Mouse (Mus musculus): ENCODE data around the gene Cic.

The Cic gene

GRCm38 (mm10) chr7:25282731-25283211, 15.3 kb downstream of the Cic start:
- DNase-seq (ENCODE audit: low spot score), result peak; percentile 38

GRCm38 (mm10) chr7:25283637-25284036, 16.1 kb downstream of the Cic start:
- no peak for DNase-seq (ENCODE audit: low spot score)

DNA sequence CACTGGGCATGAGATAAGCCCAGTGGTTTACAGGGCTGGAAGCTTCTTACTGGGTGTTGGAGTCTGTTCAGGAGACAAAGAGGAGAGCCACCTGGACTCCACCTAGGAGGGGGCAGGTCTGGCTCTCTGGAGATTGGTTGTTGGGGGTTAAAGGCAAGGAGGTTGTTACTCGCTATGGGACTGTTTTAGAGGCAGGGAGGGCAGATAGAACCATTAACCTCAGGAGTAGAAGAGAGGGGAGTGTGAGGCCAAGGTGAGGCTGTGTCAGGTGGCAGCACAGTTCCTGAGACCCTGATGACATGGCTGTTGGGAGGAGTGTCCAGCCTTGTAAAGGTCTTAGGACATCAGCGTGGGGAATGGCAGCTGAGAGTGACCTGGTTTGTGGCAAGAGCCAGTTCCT, 16.7 kb downstream of the Cic start:
- DNase-seq (ENCODE audit: low spot score), result no peak

- no peak for DNase-seq (ENCODE audit: low spot score)
Observed at GRCm38 (mm10) chr7:25284766-25285165, 17.3 kb downstream of the Cic start.

DNA sequence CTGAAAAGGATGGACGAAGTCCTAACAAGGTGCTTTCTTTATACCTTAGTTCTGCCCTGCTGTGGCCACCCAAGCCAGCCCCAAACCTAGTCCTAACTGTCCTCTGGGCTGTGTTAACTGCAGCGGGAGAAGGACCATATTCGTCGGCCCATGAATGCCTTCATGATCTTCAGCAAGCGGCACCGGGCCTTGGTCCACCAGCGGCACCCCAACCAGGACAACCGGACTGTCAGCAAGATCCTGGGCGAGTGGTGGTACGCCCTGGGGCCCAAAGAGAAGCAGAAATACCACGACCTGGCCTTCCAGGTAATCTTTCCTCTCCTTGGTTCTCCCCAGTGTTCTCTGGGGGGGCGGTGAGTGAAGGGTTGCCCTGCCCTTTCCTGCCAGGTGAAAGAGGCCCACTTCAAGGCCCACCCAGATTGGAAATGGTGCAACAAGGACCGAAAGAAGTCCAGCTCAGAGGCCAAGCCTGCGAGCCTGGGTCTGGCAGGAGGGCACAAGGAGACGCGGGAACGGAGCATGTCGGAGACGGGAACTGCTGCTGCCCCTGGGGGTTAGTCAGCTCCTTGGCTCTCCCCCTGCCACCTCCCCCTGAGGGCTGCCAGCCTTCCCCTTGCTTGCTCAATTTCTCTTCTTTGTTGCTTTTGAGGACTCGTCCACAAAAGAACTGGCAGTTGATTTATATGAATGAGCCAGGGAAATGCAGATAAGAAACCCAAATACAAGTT, 18.2 kb downstream of the Cic start:
- no peak for DNase-seq (ENCODE audit: low spot score)

DNA sequence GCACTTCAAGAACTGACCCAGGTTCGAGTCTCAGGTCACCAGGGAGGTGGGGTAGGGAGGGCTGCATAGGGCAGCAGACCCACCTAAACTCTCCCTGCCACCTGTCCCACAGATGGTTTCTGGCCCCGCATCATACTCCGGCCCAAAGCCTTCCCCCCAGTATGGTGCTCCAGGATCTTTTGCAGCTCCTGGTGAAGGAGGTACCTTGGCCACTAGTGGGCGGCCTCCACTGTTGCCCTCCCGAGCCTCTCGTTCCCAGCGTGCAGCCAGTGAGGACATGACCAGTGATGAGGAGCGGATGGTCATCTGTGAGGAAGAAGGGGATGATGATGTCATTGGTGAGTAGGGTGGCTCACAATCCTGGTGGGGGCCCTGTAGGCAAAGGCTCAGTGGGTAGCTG, 19.5 kb downstream of the Cic start:
- no peak for DNase-seq (ENCODE audit: low spot score)

DNA sequence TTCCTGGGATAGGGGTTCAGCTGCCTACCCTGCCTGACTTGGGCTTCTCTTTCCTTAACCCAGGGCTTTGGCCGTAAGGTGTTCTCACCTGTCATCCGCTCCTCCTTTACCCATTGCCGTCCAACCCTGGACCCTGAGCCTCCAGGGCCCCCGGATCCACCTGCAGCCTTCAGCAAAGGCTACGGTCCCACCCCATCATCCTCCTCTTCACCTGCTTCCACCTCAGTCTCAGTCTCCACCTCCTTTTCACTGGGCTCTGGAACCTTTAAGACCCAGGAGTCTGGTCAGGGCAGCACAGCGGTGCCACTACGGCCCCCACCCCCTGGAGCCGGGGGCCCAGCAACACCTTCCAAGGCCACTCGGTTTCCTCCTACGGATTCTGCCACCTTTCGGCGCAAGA, 20.5 kb downstream of the Cic start:
- no peak for DNase-seq (ENCODE audit: low spot score)

DNA sequence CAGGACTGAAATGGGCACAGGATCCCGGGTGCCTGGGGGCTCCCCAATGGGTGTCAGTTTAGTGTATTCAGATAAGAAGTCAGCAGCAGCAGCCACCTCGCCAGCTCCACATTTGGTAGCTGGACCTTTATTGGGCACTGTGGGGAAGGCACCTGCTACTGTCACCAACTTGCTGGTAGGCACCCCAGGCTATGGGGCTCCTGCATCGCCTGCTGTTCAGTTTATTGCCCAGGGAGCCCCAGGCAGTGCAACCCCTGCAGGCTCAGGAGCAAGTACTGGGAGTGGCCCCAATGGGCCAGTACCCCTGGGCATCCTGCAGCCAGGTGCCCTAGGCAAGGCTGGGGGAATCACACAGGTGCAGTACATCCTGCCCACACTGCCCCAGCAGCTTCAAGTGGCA, 21.2 kb downstream of the Cic start:
- no peak for DNase-seq (ENCODE audit: low spot score)

DNA sequence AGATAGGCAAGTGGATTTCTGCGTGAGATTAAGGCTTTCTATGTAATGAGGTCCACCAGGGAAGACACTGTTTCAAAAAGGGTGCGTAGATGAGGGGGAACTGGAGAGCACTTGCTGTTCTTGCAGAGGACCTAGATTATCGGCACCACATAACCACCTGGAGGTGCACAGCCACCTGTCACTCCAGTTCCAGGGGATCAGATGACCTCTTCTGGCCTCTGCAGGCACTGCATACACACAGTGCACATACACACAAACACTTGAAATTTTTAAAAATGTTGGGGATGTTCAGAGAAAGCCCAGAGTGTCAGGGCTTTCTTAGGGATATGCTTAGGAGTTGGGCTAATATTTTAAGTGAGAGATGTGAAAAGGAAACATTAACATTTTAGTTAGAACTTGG, 22.4 kb downstream of the Cic start:
- DNase-seq (ENCODE audit: low spot score), result no peak

DNA sequence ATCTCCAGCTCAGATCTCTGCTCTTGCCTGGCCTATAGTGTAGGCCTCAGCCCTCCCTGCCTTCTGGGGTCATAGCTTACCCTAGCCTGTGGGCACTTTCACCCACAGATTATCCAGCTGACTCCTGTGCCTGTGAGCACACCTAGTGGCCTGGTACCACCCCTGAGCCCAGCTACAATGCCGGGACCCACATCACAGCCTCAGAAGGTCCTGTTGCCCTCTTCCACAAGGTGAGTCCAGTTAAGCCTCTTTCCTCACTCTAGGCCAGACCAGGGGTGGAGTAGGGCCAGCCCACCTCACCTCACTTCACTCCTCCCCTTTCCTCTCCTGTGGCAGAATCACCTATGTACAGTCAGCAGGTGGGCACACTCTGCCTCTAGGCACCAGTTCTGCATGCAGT, 23.0 kb downstream of the Cic start:
- DNase-seq (ENCODE audit: low spot score), result no peak

- no peak for DNase-seq (ENCODE audit: low spot score)
Observed at GRCm38 (mm10) chr7:25290911-25291310, 23.4 kb downstream of the Cic start.

GRCm38 (mm10) chr7:25292107-25292506, 24.6 kb downstream of the Cic start:
- no peak for DNase-seq (ENCODE audit: low spot score)

DNA sequence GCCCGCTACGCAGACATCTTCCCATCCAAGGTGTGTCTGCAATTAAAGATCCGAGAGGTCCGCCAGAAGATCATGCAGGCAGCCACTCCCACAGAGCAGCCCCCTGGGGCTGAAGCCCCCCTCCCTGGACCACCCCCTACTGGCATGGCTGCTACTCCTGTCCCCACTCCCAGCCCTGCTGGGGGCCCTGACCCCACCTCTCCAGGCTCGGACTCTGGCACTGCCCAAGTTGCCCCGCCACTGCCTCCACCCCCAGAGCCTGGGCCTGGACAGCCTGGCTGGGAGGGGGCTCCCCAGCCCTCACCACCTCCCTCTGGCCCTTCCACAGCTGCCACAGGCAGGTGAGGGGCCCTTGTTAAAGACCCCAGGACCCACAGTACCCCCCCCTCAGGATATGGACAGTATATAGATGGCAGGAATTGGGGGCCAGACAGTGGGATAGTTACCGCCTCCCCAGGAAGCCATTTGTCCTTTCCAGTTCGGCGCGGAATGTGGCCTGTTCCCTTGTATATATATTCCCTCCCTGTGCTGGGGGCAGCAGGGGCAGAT, 25.8 kb downstream of the Cic start:
- no peak for DNase-seq (ENCODE audit: low spot score)

- DNase-seq (ENCODE audit: low spot score), result no peak
Observed at GRCm38 (mm10) chr7:25294495-25294894, 27.0 kb downstream of the Cic start.

DNA sequence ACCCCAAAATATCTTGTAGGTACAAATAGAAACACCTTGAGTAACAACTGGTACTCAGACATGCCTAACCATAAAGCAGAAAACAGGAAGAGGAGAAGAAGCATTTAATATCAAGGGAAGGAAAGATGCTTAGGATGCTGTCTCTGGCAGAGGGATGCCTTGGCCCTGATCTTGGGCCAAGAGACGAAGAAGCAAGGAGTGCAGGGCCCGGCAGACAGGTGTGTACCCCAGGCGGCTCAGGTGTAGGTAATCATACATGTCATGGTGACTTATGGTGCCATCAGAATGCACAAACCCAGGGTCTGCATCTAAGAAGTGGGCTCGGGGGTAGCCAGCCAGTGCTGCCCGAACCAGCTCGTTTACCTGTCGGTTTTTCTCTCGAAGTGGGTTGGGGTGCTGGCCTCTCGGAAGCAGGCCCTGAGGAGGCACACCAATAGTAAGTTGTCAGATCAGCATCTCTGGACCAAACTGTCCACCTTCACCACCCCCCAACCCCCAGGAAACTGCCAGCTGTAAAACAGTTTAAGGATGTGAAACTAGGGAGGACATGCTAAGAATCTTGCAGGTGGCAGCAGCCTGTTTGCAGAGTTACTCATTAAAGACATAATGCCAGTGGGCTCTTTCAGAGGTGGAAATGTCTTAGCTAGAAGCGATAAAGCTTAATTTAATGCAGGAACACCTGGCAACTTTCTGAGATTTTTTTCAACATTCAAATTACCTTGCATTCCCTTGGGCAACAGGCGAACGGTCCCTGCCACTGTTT, 27.6 kb downstream of the Cic start:
- no peak for DNase-seq (ENCODE audit: low spot score)

DNA sequence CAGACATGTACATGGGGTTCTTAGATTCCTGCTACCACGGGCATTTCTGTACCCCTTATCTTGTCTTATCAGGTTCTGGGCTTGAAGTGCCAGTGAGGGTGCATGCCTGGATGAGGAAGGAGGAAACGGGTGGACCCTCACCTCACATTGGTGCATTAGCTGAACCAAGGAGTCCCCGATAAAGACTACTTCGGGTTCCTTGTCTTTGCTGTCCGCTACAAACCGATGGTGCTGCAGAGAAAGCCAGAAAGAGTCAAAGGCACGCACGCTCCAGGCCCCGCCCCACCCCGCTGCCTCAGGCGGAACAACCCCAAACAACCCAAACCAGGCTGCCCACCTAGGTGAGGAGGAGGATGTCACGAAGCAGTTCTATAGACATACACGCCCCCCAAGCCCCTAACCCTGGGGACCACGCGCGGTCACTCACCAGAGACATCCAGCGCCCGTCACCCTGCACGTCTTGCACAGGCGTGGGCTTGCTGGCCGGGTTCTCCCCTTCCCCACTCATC, 29.5 kb downstream of the Cic start:
- DNase-seq (ENCODE audit: low spot score), result peak; percentile 42

- DNase-seq (ENCODE audit: low spot score), result peak; percentile 41
Observed at GRCm38 (mm10) chr7:25297454-25298325, 30.2 kb downstream of the Cic start, which contains the start of gene Pafah1b3. Gene Pafah1b3, minus strand, starts transcription at chr7:25297986.

- no peak for DNase-seq (ENCODE audit: low spot score)
Observed at GRCm38 (mm10) chr7:25301063-25301462, 33.6 kb downstream of the Cic start, which contains the start of gene Prr19. Gene Prr19, plus strand, starts transcription at chr7:25301411.

- DNase-seq (ENCODE audit: low spot score), result no peak
Observed at GRCm38 (mm10) chr7:25303003-25303684, 35.6 kb downstream of the Cic start.

DNA sequence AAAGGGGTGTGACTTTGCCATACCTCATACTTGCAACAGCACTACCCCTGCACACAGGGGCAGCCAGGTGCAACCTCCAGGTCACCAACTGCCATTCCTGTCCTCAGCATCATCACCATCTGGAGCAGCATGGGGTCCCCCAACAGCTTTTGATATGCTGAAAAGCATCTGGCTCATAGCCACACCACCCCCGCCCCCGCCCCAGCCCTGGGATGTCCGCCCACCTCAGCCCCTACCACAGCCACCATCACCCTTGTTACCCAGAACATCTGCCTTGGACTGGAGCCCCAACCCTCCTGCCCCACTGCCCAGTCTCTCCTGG, 36.1 kb downstream of the Cic start:
- DNase-seq (ENCODE audit: low spot score), result no peak

- no peak for DNase-seq (ENCODE audit: low spot score)
Observed at GRCm38 (mm10) chr7:25305481-25305880, 38.0 kb downstream of the Cic start.
